Mouse (Mus musculus) CH12.LX (cell line): ENCODE measurements at regions not wholly inside any gene's neighbourhood (a gene's known extent, or its start where the extent isn't known, plus 50 kb on each side); places are given as distances from the start of the nearest gene placed in this dataset.

ENCODE experiments used
- DNase-seq: peaks from one replicate; pipeline ENCODE4 v3.0.0-alpha.2; 2013; ENCODE audit errors: extremely low read depth
- H3K27ac ChIP-seq: 2 replicates; pipeline ENCODE4 v1.5.1; 2012; ENCODE audit warnings: low read depth, mild to moderate bottlenecking, control low read depth, moderate library complexity; ENCODE audit not compliant: insufficient read depth
- H3K27me3 ChIP-seq: replicated peaks from 2 replicates; pipeline ENCODE3; 2012; ENCODE audit warnings: inconsistent platforms
- H3K36me3 ChIP-seq, 2 experiments: replicated peaks in 1 of 2; 2 replicates each; pipeline versions ENCODE3 to v1.6.1; 2012; ENCODE audit warnings: inconsistent platforms in 1 of 2, low read length in 1 of 2, mild to moderate bottlenecking in 1 of 2, mixed read lengths in 1 of 2, moderate library complexity in 1 of 2; ENCODE audit not compliant: control insufficient read depth in 1 of 2, insufficient read depth in 1 of 2
- H3K4me1 ChIP-seq, 2 experiments: 2 replicates each; pipeline ENCODE4 v1.6.1; 2012; ENCODE audit warnings: inconsistent platforms in 1 of 2, moderate library complexity in 1 of 2; ENCODE audit not compliant: insufficient read depth in 2 of 2, control insufficient read depth in 1 of 2
- H3K4me2 ChIP-seq: 2 replicates; pipeline ENCODE4 v1.6.1; 2012; ENCODE audit warnings: low read depth, mild to moderate bottlenecking, control low read depth; ENCODE audit not compliant: poor library complexity, insufficient read depth, severe bottlenecking
- H3K4me3 ChIP-seq, 3 experiments: fragments of 150-350 bp in 1 of 3; sonication (generic) in 1 of 3; replicated peaks in 1 of 3; 2 replicates each; pipeline versions ENCODE3 to v1.5.1; 2011 to 2012; ENCODE audit warnings: low read depth in 2 of 3, low read length in 2 of 3, mild to moderate bottlenecking in 2 of 3, moderate library complexity in 2 of 3, control low read depth in 1 of 3, improper control_type of control experiment in 1 of 3, inconsistent platforms in 1 of 3, mixed read lengths in 1 of 3; ENCODE audit not compliant: poor library complexity in 1 of 3
- H3K79me2 ChIP-seq: replicated peaks from 2 replicates; pipeline ENCODE4 v1.6.1; 2012; ENCODE audit warnings: mild to moderate bottlenecking, moderate library complexity; ENCODE audit not compliant: control insufficient read depth, poor library complexity, insufficient read depth, severe bottlenecking; ENCODE audit errors: extremely low read depth
- H3K9ac ChIP-seq: 2 replicates; pipeline ENCODE4 v1.6.1; 2012; ENCODE audit warnings: low read depth, mild to moderate bottlenecking, control low read depth, moderate library complexity; ENCODE audit not compliant: insufficient read depth
- H3K9me3 ChIP-seq: replicated peaks from 2 replicates; pipeline ENCODE3; 2012; ENCODE audit warnings: low read length, inconsistent platforms, mixed read lengths
- CHD1 ChIP-seq: IDR thresholded peaks from 2 replicates; pipeline ENCODE4 v1.6.1; 2012; ENCODE audit warnings: low read depth, low read length, improper control_type of control experiment, inconsistent platforms
- CHD2 ChIP-seq: IDR thresholded peaks from 2 replicates; pipeline ENCODE4 v1.6.1; 2011; ENCODE audit warnings: low read length, improper control_type of control experiment
- E2F4 ChIP-seq: IDR thresholded peaks from 2 replicates; pipeline ENCODE4 v1.6.1; 2011; ENCODE audit warnings: low read depth, low read length, improper control_type of control experiment; ENCODE audit not compliant: insufficient replicate concordance
- ELF1 ChIP-seq: IDR thresholded peaks from 2 replicates; pipeline ENCODE4 v1.6.1; 2014; ENCODE audit warnings: low read depth, mild to moderate bottlenecking, inconsistent platforms, low read length, improper control_type of control experiment
- ETS1 ChIP-seq: conservative IDR thresholded peaks from 2 replicates; pipeline ENCODE4 v1.6.1; 2012; ENCODE audit warnings: low read depth, mild to moderate bottlenecking, inconsistent platforms, low read length, improper control_type of control experiment, moderate library complexity
- IRF4 ChIP-seq: IDR thresholded peaks from 2 replicates; pipeline ENCODE4 v1.6.1; 2014; ENCODE audit warnings: low read depth, mild to moderate bottlenecking, inconsistent platforms, low read length, improper control_type of control experiment
- JUN ChIP-seq: IDR thresholded peaks from 2 replicates; pipeline ENCODE4 v1.6.1; 2011; ENCODE audit warnings: low read depth, mild to moderate bottlenecking, low read length, improper control_type of control experiment, moderate library complexity; ENCODE audit not compliant: insufficient read depth
- JUND ChIP-seq: conservative IDR thresholded peaks from 2 replicates; pipeline ENCODE4 v1.6.1; 2011; ENCODE audit warnings: low read depth, low read length, improper control_type of control experiment
- KAT2A ChIP-seq: IDR thresholded peaks from 2 replicates; pipeline ENCODE4 v1.6.1; 2012; ENCODE audit warnings: low read length, improper control_type of control experiment, inconsistent platforms; ENCODE audit not compliant: insufficient replicate concordance
- MAFK ChIP-seq: IDR thresholded peaks from 2 replicates; pipeline ENCODE4 v1.6.1; 2011; ENCODE audit warnings: low read length, improper control_type of control experiment; ENCODE audit not compliant: insufficient replicate concordance
- MAX ChIP-seq: IDR thresholded peaks from 2 replicates; pipeline ENCODE4 v1.6.1; 2011; ENCODE audit warnings: low read length, improper control_type of control experiment
- MAZ ChIP-seq: IDR thresholded peaks from 2 replicates; pipeline ENCODE4 v1.6.1; 2012; ENCODE audit warnings: low read depth, mild to moderate bottlenecking, inconsistent platforms, low read length, improper control_type of control experiment, moderate library complexity
- MEF2A ChIP-seq: IDR thresholded peaks from 2 replicates; pipeline ENCODE4 v1.6.1; 2014; ENCODE audit warnings: low read depth, mild to moderate bottlenecking, inconsistent platforms, low read length, improper control_type of control experiment, borderline replicate concordance
- NELFE ChIP-seq: IDR thresholded peaks from 2 replicates; pipeline ENCODE4 v1.6.1; 2011; ENCODE audit warnings: low read depth, low read length, improper control_type of control experiment
- PAX5 ChIP-seq: IDR thresholded peaks from 2 replicates; pipeline ENCODE4 v1.6.1; 2012; ENCODE audit warnings: low read length, inconsistent platforms, mixed read lengths
- POLR2A ChIP-seq: IDR thresholded peaks from 2 replicates; pipeline ENCODE4 v1.6.1; 2011; ENCODE audit warnings: low read depth, mild to moderate bottlenecking, improper control_type of control experiment, low read length
- POLR2AphosphoS2 ChIP-seq: IDR thresholded peaks from 2 replicates; pipeline ENCODE4 v1.6.1; 2011; ENCODE audit warnings: low read depth, low read length, improper control_type of control experiment
- RAD21 ChIP-seq: IDR thresholded peaks from 2 replicates; pipeline ENCODE4 v1.6.1; 2011; ENCODE audit warnings: low read depth, mild to moderate bottlenecking, low read length, improper control_type of control experiment, moderate library complexity
- RCOR1 ChIP-seq: conservative IDR thresholded peaks from 2 replicates; pipeline ENCODE4 v1.6.1; 2012; ENCODE audit warnings: low read depth, mild to moderate bottlenecking, inconsistent platforms, low read length, improper control_type of control experiment
- SIN3A ChIP-seq: IDR thresholded peaks from 2 replicates; pipeline ENCODE4 v1.6.1; 2012; ENCODE audit warnings: low read length, improper control_type of control experiment, inconsistent platforms
- SMC3 ChIP-seq: IDR thresholded peaks from 2 replicates; pipeline ENCODE4 v1.6.1; 2011; ENCODE audit warnings: low read depth, low read length, improper control_type of control experiment
- TCF12 ChIP-seq: IDR thresholded peaks from 2 replicates; pipeline ENCODE4 v1.6.1; 2014; ENCODE audit warnings: low read depth, mild to moderate bottlenecking, inconsistent platforms, low read length, improper control_type of control experiment
- UBTF ChIP-seq: IDR thresholded peaks from 2 replicates; pipeline ENCODE4 v1.6.1; 2012; ENCODE audit warnings: low read depth, mild to moderate bottlenecking, inconsistent platforms, low read length, improper control_type of control experiment, moderate library complexity
- USF1 ChIP-seq: IDR thresholded peaks from 2 replicates; pipeline ENCODE4 v1.6.1; 2014; ENCODE audit warnings: low read depth, mild to moderate bottlenecking, inconsistent platforms, low read length, improper control_type of control experiment
- USF2 ChIP-seq: conservative IDR thresholded peaks from 2 replicates; pipeline ENCODE4 v1.6.1; 2011; ENCODE audit warnings: low read depth, low read length, improper control_type of control experiment
- ZC3H11A ChIP-seq: IDR thresholded peaks from 2 replicates; pipeline ENCODE4 v1.6.1; 2012; ENCODE audit warnings: low read depth, mild to moderate bottlenecking, inconsistent platforms, low read length, improper control_type of control experiment
- dilution Hi-C: fragments of 300-500 bp; cut with MboI; formaldehyde crosslinking; loops from 2 replicates; pipeline ENCODE4 v1.14.3; 2020; ENCODE audit warnings: low sequenced_read_pairs; ENCODE audit not compliant: extremely low pct_unique_long_range_greater_than_20kb, extremely low pct_ligation_motif_present
- in situ Hi-C: fragments of 300-500 bp; cut with MboI; formaldehyde crosslinking; loops from 3 replicates; pipeline ENCODE4 v1.14.3; 2019; ENCODE audit warnings: low sequenced_read_pairs, low pct_ligation_motif_present, low pct_unique_long_range_greater_than_20kb, mixed read lengths

DNA sequence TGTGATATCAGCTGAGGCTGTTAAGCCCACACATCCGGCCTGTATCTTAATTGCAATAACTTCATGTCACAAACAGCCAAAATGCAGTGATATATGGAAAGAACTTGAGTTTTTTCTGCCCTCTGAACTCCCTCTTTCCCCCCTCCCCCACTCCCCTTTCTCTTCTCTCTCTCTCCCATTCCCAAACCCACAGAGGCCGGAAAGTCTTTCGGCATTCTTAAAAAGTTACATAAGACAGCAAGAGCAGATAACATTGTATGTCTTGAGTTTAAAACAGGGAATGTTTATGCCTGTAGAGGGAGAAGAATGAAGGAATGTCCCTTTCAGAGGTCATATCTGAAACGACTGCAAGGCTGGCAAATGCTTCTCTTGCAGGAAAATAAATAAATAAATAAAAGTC is 154.3 kb upstream of the Phactr1 start:
- no peaks in the 10 kb centered on the region for H3K36me3 ChIP-seq
- no peak overlapping the region for H3K27ac ChIP-seq
- H3K4me3 ChIP-seq: no peak overlapping the region
- no peak for DNase-seq
- H3K4me2 ChIP-seq: no peak overlapping the region
- peaks cover 2 to 28% of the 10 kb centered on the region in 2 experiments; a peak in 3 of 4 replicates for H3K4me1 ChIP-seq
- H3K9ac ChIP-seq: no peak overlapping the region
- no peaks in the 10 kb centered on the region for H3K79me2 ChIP-seq
- dilution Hi-C loops (no loop called here), in situ Hi-C loops (no loop called here)
- peaks cover 3% of the 10 kb centered on the region for H3K9me3 ChIP-seq
- H3K27me3 ChIP-seq: no peaks in the 10 kb centered on the region
- TF ChIP-seq JUND (no peak), PAX5 (no peak), JUN (no peak), CHD1 (no peak), POLR2A (no peak), IRF4 (no peak), SIN3A (no peak), ZC3H11A (no peak), E2F4 (no peak), USF2 (no peak)

DNA sequence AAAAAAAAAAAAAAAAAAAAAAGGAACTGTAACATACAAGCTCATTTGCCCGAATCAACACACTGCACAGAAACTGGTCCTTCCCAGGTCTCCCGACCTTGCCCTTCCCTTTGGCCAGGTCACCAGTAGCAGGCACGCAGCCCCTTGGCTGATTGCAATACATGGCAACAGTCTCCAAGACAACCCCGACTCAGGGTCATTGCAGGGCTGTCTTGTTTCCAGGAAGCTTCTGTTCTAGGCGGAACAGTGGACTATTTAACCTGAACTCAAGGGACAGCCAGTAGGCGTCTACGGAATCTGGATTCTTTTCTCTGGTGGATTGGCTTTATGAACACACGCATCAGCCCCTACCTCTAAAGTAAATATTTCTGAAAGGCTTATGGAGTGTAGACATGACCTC is 153.5 kb upstream of the Phactr1 start:
- Histone ChIP-seq H3K36me3 (no peaks in the 10 kb centered on the region), H3K27me3 (no peaks in the 10 kb centered on the region), H3K4me2 (no peak overlapping the region), H3K9me3 (peaks cover 3% of the 10 kb centered on the region), H3K4me1 (peaks cover 2 to 28% of the 10 kb centered on the region in 2 experiments; a peak in 3 of 4 replicates), H3K79me2 (no peaks in the 10 kb centered on the region), H3K9ac (no peak overlapping the region), H3K4me3 (no peak overlapping the region), H3K27ac (no peak overlapping the region)
- dilution Hi-C loops (no loop called here), in situ Hi-C loops (no loop called here)
- peak; percentile 9 for DNase-seq
- no peak for TF ChIP-seq USF1
- TF ChIP-seq SMC3: no peak

- H3K4me3 ChIP-seq: no peak overlapping the region
- in situ Hi-C loops: no loop called here
- 0 out of 2 replicates have a peak, but pooled peaks have one; percentile 25 for TF ChIP-seq CHD2
- TF ChIP-seq USF2: no peak
- no peak for TF ChIP-seq ELF1
- TF ChIP-seq KAT2A: no peak
- no peak for TF ChIP-seq TCF12
- TF ChIP-seq RAD21: no peak
- TF ChIP-seq CHD1: no peak
- no peak for TF ChIP-seq NELFE
- TF ChIP-seq MEF2A: peak; percentile 68; the same call in 1 of the 2 replicates
- TF ChIP-seq ETS1: peak; percentile 75
- no peak for TF ChIP-seq E2F4
- no peak for TF ChIP-seq POLR2AphosphoS2
- TF ChIP-seq POLR2A: no peak
- no peak for TF ChIP-seq UBTF
- TF ChIP-seq RCOR1: peak; percentile 88
- 0 out of 2 replicates have a peak, but pooled peaks have one; percentile 9 for TF ChIP-seq MAX
- TF ChIP-seq MAZ: no peak
- peak; percentile 95 for TF ChIP-seq IRF4
- TF ChIP-seq MAFK: peak; percentile 70; the same call in 1 of the 2 replicates
Observed at GRCm38 (mm10) chr13:42528169-42528568, 152.3 kb upstream of the Phactr1 start.

More at GRCm38 (mm10) chr13:42528169-42528568, 152.3 kb upstream of the Phactr1 start:
- no peaks in the 10 kb centered on the region for H3K9me3 ChIP-seq
- peak; percentile 75 for DNase-seq
- peak overlapping the region; percentile 79 for H3K4me2 ChIP-seq
- H3K36me3 ChIP-seq: no peaks in the 10 kb centered on the region
- H3K27ac ChIP-seq: no peak overlapping the region
- dilution Hi-C loops: no loop called here
- no peaks in the 10 kb centered on the region for H3K27me3 ChIP-seq
- no peak overlapping the region for H3K9ac ChIP-seq
- H3K4me1 ChIP-seq: peaks cover 2 to 28% of the 10 kb centered on the region in 2 experiments; a peak in 3 of 4 replicates
- H3K79me2 ChIP-seq: no peaks in the 10 kb centered on the region
